Mouse (Mus musculus): ENCODE measurements around the gene Fam133b. TPM values are rescaled to one million over a fixed set of nuclear protein-coding genes. Genes with fewer than 3 reads are reported as not detected.

Gene Fam133b
- total RNA-seq (2014; rRNA removed; ENCODE audit: low replicate concordance) (11.4 and 15.5 TPM in 2 replicates), polyA plus RNA-seq (2015; fragmentation: Nextera tagmentation; extraction: Ambion mirVana) (12.9 and 15.0 TPM in 2 replicates)

DNA sequence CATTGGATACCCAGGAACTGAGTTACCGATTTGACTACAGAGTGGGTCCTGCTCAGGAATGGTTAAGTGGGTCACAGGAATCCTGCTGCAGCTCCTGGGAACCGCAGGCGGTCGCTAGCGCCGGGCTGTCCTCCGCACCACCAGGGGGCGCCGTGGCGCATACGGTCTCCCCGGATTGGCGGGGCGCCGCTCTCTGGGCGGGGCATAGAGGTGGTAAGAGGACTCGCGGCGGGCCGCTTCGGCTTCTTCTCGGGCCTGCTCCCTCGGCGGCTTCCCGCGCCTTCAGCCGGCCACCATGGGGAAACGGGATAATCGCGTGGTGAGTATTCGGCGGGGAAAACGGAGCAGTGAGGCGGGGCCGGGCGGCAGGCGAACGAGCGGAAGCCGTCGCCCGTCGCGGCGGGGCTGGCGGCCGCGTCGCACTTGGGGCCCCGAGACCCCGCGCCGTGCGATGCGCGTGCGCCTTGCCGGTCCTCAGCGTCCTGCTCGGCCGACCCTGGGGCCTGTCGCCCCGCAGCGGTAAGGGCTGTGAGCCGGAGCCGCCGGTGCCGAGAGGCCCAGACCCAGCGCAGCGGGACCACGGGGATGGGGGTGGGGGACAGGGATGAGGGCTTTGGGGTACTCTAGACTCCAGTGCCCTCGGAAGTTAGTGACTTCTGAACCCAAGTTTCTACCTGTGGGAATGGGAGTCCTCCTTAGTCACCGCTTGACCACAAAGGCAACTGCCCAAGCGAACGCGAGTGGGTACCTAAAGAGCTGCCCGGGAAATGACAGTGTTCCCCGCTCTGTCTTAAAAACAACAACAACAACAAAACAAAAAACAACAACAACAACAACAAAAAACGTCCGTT lies at the start of gene Fam133b:
TSS of gene Fam133b (plus strand) at position 205 of the 851 bp plus-strand sequence.
- peaks cover 9% of the 10 kb centered on the region for H3K4me1 ChIP-seq (ENCODE audit: control insufficient read depth, insufficient read depth)
- WGBS: under 1% methylated on average over 65 of the region's 80 CpGs
- H3K4me2 ChIP-seq (ENCODE audit: low read depth, low read length): peak within 1 kb of the TSS; percentile 85
- no peaks in the 10 kb centered on the region for H3K27me3 ChIP-seq (ENCODE audit: control insufficient read depth, insufficient read depth, low read length)
- peak within 1 kb of the TSS; percentile 84 for H3K27ac ChIP-seq (ENCODE audit: low read depth)
- 0 out of 2 replicates have a peak, but pooled peaks cover 4% of the 10 kb centered on the region for H3K36me3 ChIP-seq (replicated peaks; ENCODE audit: control insufficient read depth, insufficient read depth, low read length)
- no peaks in the 10 kb centered on the region for H3K9me3 ChIP-seq (replicated peaks; ENCODE audit: control insufficient read depth, low read length)
- DNase-seq (ENCODE audit: low spot score): peak; percentile 90
- H3K9ac ChIP-seq (replicated peaks; ENCODE audit: low read depth, low read length): peak within 1 kb of the TSS; percentile 90
- no peak for TF ChIP-seq EP300 (IDR thresholded peaks at IDR 0.05; ENCODE audit: low read depth)
- TF ChIP-seq CTCF (IDR thresholded peaks at IDR 0.05; ENCODE audit: low read depth): peak; percentile 93
- peak; percentile 96 for ATAC-seq (ENCODE audit: insufficient read depth, low read depth)
- H3K4me3 ChIP-seq (ENCODE audit: low read depth, low read length): peak within 1 kb of the TSS; percentile 89

DNA sequence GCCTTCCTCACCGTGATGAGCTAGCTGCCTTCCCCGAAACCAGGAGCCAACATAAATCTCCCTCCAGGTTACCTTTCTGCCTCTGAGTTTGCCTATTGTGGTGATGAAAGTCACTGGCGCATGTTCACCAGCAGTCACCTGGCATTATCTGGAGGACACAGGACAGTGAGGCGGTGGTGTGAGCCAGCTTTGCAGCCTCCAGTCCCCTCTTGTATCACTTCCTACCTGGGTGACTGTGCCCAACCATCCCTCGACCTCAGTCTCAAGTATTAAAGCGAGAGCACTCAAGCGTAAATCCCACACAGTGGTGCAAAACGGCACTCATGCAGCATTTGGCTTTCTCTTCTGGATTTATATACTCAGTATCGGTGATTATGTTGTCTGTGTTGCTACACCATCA lies 49.7 kb upstream of the Fam133b start:
- DNase-seq (ENCODE audit: low spot score): no peak
- TF ChIP-seq EP300 (IDR thresholded peaks at IDR 0.05; ENCODE audit: low read depth): no peak
- TF ChIP-seq CTCF (IDR thresholded peaks at IDR 0.05; ENCODE audit: low read depth): no peak
- Histone ChIP-seq H3K9ac (replicated peaks; ENCODE audit: low read depth, low read length) (no peak overlapping the region), H3K4me2 (ENCODE audit: low read depth, low read length) (no peak overlapping the region), H3K4me3 (ENCODE audit: low read depth, low read length) (no peak overlapping the region), H3K4me1 (ENCODE audit: control insufficient read depth, insufficient read depth) (peaks cover 15% of the 10 kb centered on the region), H3K27me3 (ENCODE audit: control insufficient read depth, insufficient read depth, low read length) (no peaks in the 10 kb centered on the region), H3K36me3 (replicated peaks; ENCODE audit: control insufficient read depth, insufficient read depth, low read length) (0 out of 2 replicates have a peak, but pooled peaks cover 5% of the 10 kb centered on the region), H3K9me3 (replicated peaks; ENCODE audit: control insufficient read depth, low read length) (no peaks in the 10 kb centered on the region), H3K27ac (ENCODE audit: low read depth) (no peak overlapping the region)
- WGBS: 91% methylated on average over 9 of the region's 9 CpGs
- no peak for ATAC-seq (ENCODE audit: insufficient read depth, low read depth)

DNA sequence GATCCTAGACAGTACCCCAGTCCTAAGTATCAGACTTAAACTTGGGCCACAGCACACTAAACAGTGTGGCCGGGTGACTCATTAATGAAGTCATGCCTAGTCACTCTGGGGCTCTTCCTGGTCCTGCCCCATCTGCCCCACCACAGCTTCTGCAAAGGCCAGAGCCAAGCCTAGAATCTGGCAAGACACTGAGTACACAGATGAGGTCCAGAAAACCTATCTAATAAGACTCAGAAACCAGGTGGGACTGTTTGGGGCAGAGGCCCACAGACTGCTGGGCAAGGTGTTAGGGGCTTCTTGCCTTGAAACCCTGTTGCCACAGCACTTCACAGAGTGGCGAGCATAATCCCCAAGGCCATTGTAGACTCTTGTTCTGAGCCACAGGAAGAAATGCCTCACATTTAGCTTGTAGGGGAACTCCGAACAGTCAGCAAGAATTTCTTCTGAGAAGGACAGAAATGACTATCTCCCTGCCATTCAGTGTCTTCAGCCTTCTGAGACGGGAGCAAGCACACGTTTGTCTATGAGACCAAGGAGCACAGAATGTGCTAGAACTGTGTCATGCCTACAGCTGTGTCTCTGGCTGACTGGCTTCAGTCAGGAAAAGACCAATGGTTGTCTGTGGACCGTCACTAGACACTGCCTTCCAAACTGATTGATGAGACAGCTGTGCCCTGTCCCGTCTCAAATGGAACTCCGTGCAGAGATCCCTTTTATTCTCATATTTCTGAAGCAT lies 49.0 kb upstream of the Fam133b start:
- no peaks in the 10 kb centered on the region for H3K27me3 ChIP-seq (ENCODE audit: control insufficient read depth, insufficient read depth, low read length)
- no peak overlapping the region for H3K4me2 ChIP-seq (ENCODE audit: low read depth, low read length)
- no peak for DNase-seq (ENCODE audit: low spot score)
- no peaks in the 10 kb centered on the region for H3K9me3 ChIP-seq (replicated peaks; ENCODE audit: control insufficient read depth, low read length)
- no peak for TF ChIP-seq EP300 (IDR thresholded peaks at IDR 0.05; ENCODE audit: low read depth)
- 79% methylated on average over 8 of the region's 8 CpGs for WGBS
- H3K9ac ChIP-seq (replicated peaks; ENCODE audit: low read depth, low read length): no peak overlapping the region
- no peak overlapping the region for H3K4me3 ChIP-seq (ENCODE audit: low read depth, low read length)
- no peak overlapping the region for H3K27ac ChIP-seq (ENCODE audit: low read depth)
- 0 out of 2 replicates have a peak, but pooled peaks cover 5% of the 10 kb centered on the region for H3K36me3 ChIP-seq (replicated peaks; ENCODE audit: control insufficient read depth, insufficient read depth, low read length)
- peaks cover 15% of the 10 kb centered on the region for H3K4me1 ChIP-seq (ENCODE audit: control insufficient read depth, insufficient read depth)
- ATAC-seq (ENCODE audit: insufficient read depth, low read depth): no peak

DNA sequence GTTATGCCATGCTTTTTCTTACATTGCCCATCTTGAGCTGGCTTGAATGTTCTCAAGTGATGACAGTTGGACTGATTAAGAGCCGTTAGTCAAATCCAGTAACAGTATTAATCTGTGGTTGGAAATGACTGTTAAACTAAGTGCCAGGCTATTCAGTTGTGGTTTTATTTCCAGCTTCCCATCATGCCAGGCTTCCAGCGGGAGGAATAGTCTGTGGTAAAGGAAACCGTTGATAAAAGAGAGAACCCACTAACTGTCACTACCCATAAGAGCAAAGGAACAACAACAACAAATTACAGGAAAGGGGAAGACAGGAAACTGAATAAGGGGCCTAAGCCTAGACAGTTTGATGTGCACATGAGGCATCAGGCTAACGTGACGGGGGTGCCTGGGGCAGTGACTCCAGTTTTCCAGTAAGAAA lies 46.1 kb upstream of the Fam133b start:
- H3K36me3 ChIP-seq (replicated peaks; ENCODE audit: control insufficient read depth, insufficient read depth, low read length): 0 out of 2 replicates have a peak, but pooled peaks cover 5% of the 10 kb centered on the region
- WGBS: 50% methylated on average over 5 of the region's 5 CpGs
- TF ChIP-seq CTCF (IDR thresholded peaks at IDR 0.05; ENCODE audit: low read depth) (no peak), EP300 (IDR thresholded peaks at IDR 0.05; ENCODE audit: low read depth) (no peak)

DNA sequence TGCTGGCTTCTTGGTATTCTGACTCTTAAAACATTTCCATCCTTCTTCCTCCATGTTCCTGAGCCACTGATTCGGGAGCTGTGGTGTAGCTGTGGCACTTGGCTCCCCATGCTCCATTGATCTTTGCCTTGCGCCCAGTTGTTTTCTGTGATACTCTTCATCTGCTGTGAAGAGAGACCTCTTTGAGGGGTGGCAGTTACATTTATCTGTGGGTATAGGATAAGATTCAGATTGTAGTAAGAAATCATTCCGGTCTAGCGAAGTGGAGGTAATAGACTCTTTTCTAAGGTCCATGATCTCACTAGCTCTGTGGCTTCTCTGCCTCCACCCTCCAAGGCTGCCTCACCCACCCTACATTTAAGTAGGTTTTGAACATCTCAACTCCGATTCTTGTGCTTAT lies 43.3 kb upstream of the Fam133b start:
- Histone ChIP-seq H3K27me3 (ENCODE audit: control insufficient read depth, insufficient read depth, low read length) (no peaks in the 10 kb centered on the region), H3K27ac (ENCODE audit: low read depth) (no peak overlapping the region), H3K4me3 (ENCODE audit: low read depth, low read length) (no peak overlapping the region), H3K4me2 (ENCODE audit: low read depth, low read length) (no peak overlapping the region), H3K9me3 (replicated peaks; ENCODE audit: control insufficient read depth, low read length) (no peaks in the 10 kb centered on the region), H3K9ac (replicated peaks; ENCODE audit: low read depth, low read length) (no peak overlapping the region), H3K36me3 (replicated peaks; ENCODE audit: control insufficient read depth, insufficient read depth, low read length) (no peaks in the 10 kb centered on the region), H3K4me1 (ENCODE audit: control insufficient read depth, insufficient read depth) (peaks cover 48% of the 10 kb centered on the region)
- TF ChIP-seq CTCF (IDR thresholded peaks at IDR 0.05; ENCODE audit: low read depth) (no peak), EP300 (IDR thresholded peaks at IDR 0.05; ENCODE audit: low read depth) (no peak)
- DNase-seq (ENCODE audit: low spot score) (no peak), ATAC-seq (ENCODE audit: insufficient read depth, low read depth) (no peak)
- WGBS: 91% methylated on average over 5 of the region's 5 CpGs

More for the DNA sequence above, 46.1 kb upstream of the Fam133b start:
- no peak for ATAC-seq (ENCODE audit: insufficient read depth, low read depth)
- H3K4me2 ChIP-seq (ENCODE audit: low read depth, low read length): no peak overlapping the region
- DNase-seq (ENCODE audit: low spot score): no peak
- no peak overlapping the region for H3K9ac ChIP-seq (replicated peaks; ENCODE audit: low read depth, low read length)
- no peaks in the 10 kb centered on the region for H3K9me3 ChIP-seq (replicated peaks; ENCODE audit: control insufficient read depth, low read length)
- no peak overlapping the region; the same call in 1 of the 2 replicates for H3K27ac ChIP-seq (ENCODE audit: low read depth)
- H3K4me3 ChIP-seq (ENCODE audit: low read depth, low read length): no peak overlapping the region
- H3K4me1 ChIP-seq (ENCODE audit: control insufficient read depth, insufficient read depth): peaks cover 30% of the 10 kb centered on the region
- no peaks in the 10 kb centered on the region for H3K27me3 ChIP-seq (ENCODE audit: control insufficient read depth, insufficient read depth, low read length)
